Mouse (Mus musculus) G1E (cell line): ENCODE measurements around the gene Rbm47.

Source experiments
- CTCF ChIP-seq: IDR thresholded peaks from 2 replicates; pipeline ENCODE4 v1.5.1; 2012; ENCODE audit warnings: low read depth, low read length, inconsistent platforms, mixed read lengths
- GATA1 ChIP-seq: IDR thresholded peaks from 2 replicates; pipeline ENCODE4 v1.6.1; 2012; ENCODE audit warnings: borderline replicate concordance, low read length, inconsistent platforms, mixed read lengths
- POLR2AphosphoS5 ChIP-seq: IDR thresholded peaks from 2 replicates; pipeline ENCODE4 v1.6.1; 2012; ENCODE audit warnings: low read depth, low read length, inconsistent platforms; ENCODE audit not compliant: insufficient replicate concordance
- TAL1 ChIP-seq: conservative IDR thresholded peaks from 2 replicates; pipeline ENCODE4 v1.6.1; 2012; ENCODE audit warnings: low read depth, low read length, inconsistent platforms, mixed read lengths

GRCm38 (mm10) chr5:66088902-66089295 is 84.0 kb downstream of the Rbm47 start:
- TF ChIP-seq CTCF: no peak
- no peak for TF ChIP-seq TAL1
- no peak for TF ChIP-seq GATA1
- no peak for TF ChIP-seq POLR2AphosphoS5
